Mouse (Mus musculus) forebrain, embryonic 11.5 days (tissue): ENCODE data around the gene Trpc5. TPM values are rescaled to one million over a fixed set of nuclear protein-coding genes. Genes with fewer than 3 reads are reported as not detected.

Experiments used
- ATAC-seq: fragments of 200-750 bp; cut with Nextera tagmentation; replicated peaks from 2 replicates; pipeline ENCODE4 v1.8.0; 2017; ENCODE audit warnings: moderate TSS enrichment; ENCODE audit not compliant: low FRiP score
- DNase-seq: peaks from one replicate; pipeline ENCODE4 v3.0.0-alpha.2; 2017; ENCODE audit warnings: low spot score
- H3K27ac ChIP-seq: fragments of 300-500 bp; sonication (generic); 2 replicates; pipeline ENCODE4 v1.5.1; 2014; ENCODE audit warnings: low read depth, low read length
- H3K27me3 ChIP-seq: fragments of 300-500 bp; sonication (generic); 2 replicates; pipeline ENCODE4 v1.6.1; 2014; ENCODE audit warnings: mild to moderate bottlenecking, low read length, mixed read lengths; ENCODE audit not compliant: control insufficient read depth, insufficient read depth
- H3K36me3 ChIP-seq: fragments of 300-500 bp; sonication (generic); 2 replicates; pipeline ENCODE4 v1.6.1; 2014; ENCODE audit warnings: mild to moderate bottlenecking, low read length, moderate library complexity, mixed read lengths; ENCODE audit not compliant: control insufficient read depth, insufficient read depth
- H3K4me1 ChIP-seq: fragments of 300-500 bp; sonication (generic); replicated peaks from 2 replicates; pipeline ENCODE4 v1.6.1; 2014; ENCODE audit warnings: low read length, mixed read lengths; ENCODE audit not compliant: control insufficient read depth, insufficient read depth
- H3K4me2 ChIP-seq: fragments of 300-500 bp; sonication (generic); 2 replicates; pipeline ENCODE4 v1.6.1; 2014; ENCODE audit warnings: low read depth, mild to moderate bottlenecking, low read length, moderate library complexity, mixed read lengths; ENCODE audit not compliant: severe bottlenecking
- H3K4me3 ChIP-seq: fragments of 300-500 bp; sonication (generic); 2 replicates; pipeline ENCODE4 v1.5.1; 2014; ENCODE audit warnings: low read depth, low read length
- H3K9ac ChIP-seq: fragments of 300-500 bp; sonication (generic); 2 replicates; pipeline ENCODE4 v1.6.1; 2014; ENCODE audit warnings: low read length
- H3K9me3 ChIP-seq: fragments of 300-500 bp; sonication (generic); 2 replicates; pipeline ENCODE4 v1.6.1; 2016; ENCODE audit warnings: low read length, mixed read lengths; ENCODE audit not compliant: control insufficient read depth
- WGBS: fragments of 180-500 bp; shearing (Covaris S2); extraction: QIAGEN DNeasy Blood & Tissue Kit; methylation state at CpG from one replicate; pipeline ENCODE4 v1.1.7; 2014; 5-methylcytosine and 5-hydroxymethylcytosine counted together
- polyA plus RNA-seq: library from polyadenylated mRNA; unstranded; fragments of >200 nt; fragmentation: Nextera tagmentation; extraction: Ambion mirVana; gene quantifications from 2 replicates; pipeline ENCODE4 v1.2.1, GENCODE M21; 2014

Trpc5 gene
- polyA plus RNA-seq, 1 experiment from 2014 or later = 0.09 TPM

GRCm38 (mm10) chrX:144421091-144421490 lies 266.9 kb downstream of the Trpc5 start:
- no peaks in the 10 kb centered on the region for H3K4me1 ChIP-seq
- no peak overlapping the region for H3K4me2 ChIP-seq
- no peak for ATAC-seq
- 96% methylated on average over 1 of the region's 1 CpGs for WGBS
- H3K27me3 ChIP-seq = no peaks in the 10 kb centered on the region
- H3K9me3 ChIP-seq = no peaks in the 10 kb centered on the region
- H3K9ac ChIP-seq = no peak overlapping the region
- H3K4me3 ChIP-seq = no peak overlapping the region
- no peak overlapping the region for H3K27ac ChIP-seq
- no peak for DNase-seq
- H3K36me3 ChIP-seq = no peaks in the 10 kb centered on the region

GRCm38 (mm10) chrX:144420259-144420658 lies 267.7 kb downstream of the Trpc5 start:
- no peak overlapping the region for H3K4me2 ChIP-seq
- H3K9me3 ChIP-seq = no peaks in the 10 kb centered on the region
- H3K36me3 ChIP-seq = no peaks in the 10 kb centered on the region
- no peak overlapping the region for H3K27ac ChIP-seq
- ATAC-seq (no peak), DNase-seq (no peak)
- H3K27me3 ChIP-seq = no peaks in the 10 kb centered on the region
- H3K4me1 ChIP-seq = no peaks in the 10 kb centered on the region
- WGBS = 74% methylated on average over 1 of the region's 1 CpGs
- no peak overlapping the region for H3K9ac ChIP-seq
- H3K4me3 ChIP-seq = no peak overlapping the region

GRCm38 (mm10) chrX:144408036-144408435 lies 279.9 kb downstream of the Trpc5 start:
- no peaks in the 10 kb centered on the region for H3K9me3 ChIP-seq
- no peaks in the 10 kb centered on the region for H3K4me1 ChIP-seq
- WGBS = 83% methylated on average over 5 of the region's 5 CpGs
- H3K9ac ChIP-seq = no peak overlapping the region
- H3K4me2 ChIP-seq = no peak overlapping the region
- H3K4me3 ChIP-seq = no peak overlapping the region
- no peaks in the 10 kb centered on the region for H3K36me3 ChIP-seq
- no peaks in the 10 kb centered on the region for H3K27me3 ChIP-seq
- DNase-seq (no peak), ATAC-seq (no peak)
- H3K27ac ChIP-seq = no peak overlapping the region

- peak; percentile 61; the same call in 1 of the 2 replicates for ATAC-seq
- Histone ChIP-seq H3K27ac (no peak overlapping the region), H3K4me1 (no peaks in the 10 kb centered on the region), H3K4me2 (no peak overlapping the region), H3K9ac (no peak overlapping the region), H3K4me3 (no peak overlapping the region), H3K36me3 (no peaks in the 10 kb centered on the region), H3K9me3 (no peaks in the 10 kb centered on the region), H3K27me3 (no peaks in the 10 kb centered on the region; the same call in 1 of the 2 replicates)
- peak; percentile 68 for DNase-seq
- 36% methylated on average over 7 of the region's 7 CpGs for WGBS
Measured at GRCm38 (mm10) chrX:144403526-144403925, 284.5 kb downstream of the Trpc5 start.

- WGBS = 74% methylated on average over 2 of the region's 2 CpGs
- no peaks in the 10 kb centered on the region for H3K9me3 ChIP-seq
- no peaks in the 10 kb centered on the region for H3K4me1 ChIP-seq
- no peak for ATAC-seq
- no peak overlapping the region for H3K27ac ChIP-seq
- no peak for DNase-seq
- H3K27me3 ChIP-seq = no peaks in the 10 kb centered on the region
- H3K4me2 ChIP-seq = no peak overlapping the region
- no peak overlapping the region for H3K9ac ChIP-seq
- H3K4me3 ChIP-seq = no peak overlapping the region
- no peaks in the 10 kb centered on the region for H3K36me3 ChIP-seq
Measured at GRCm38 (mm10) chrX:144374196-144374595, 313.8 kb downstream of the Trpc5 start.

GRCm38 (mm10) chrX:144338355-144338754 lies 349.6 kb downstream of the Trpc5 start:
- no peak overlapping the region for H3K27ac ChIP-seq
- ATAC-seq = no peak
- H3K27me3 ChIP-seq = no peaks in the 10 kb centered on the region
- no peaks in the 10 kb centered on the region for H3K4me1 ChIP-seq
- H3K4me3 ChIP-seq = no peak overlapping the region
- no peak overlapping the region for H3K4me2 ChIP-seq
- no peaks in the 10 kb centered on the region for H3K9me3 ChIP-seq
- DNase-seq = no peak
- H3K36me3 ChIP-seq = no peaks in the 10 kb centered on the region
- no peak overlapping the region for H3K9ac ChIP-seq

GRCm38 (mm10) chrX:144337938-144338337 lies 350.0 kb downstream of the Trpc5 start:
- ATAC-seq (no peak), DNase-seq (no peak)
- Histone ChIP-seq H3K27ac (no peak overlapping the region), H3K4me1 (no peaks in the 10 kb centered on the region), H3K9ac (no peak overlapping the region), H3K27me3 (no peaks in the 10 kb centered on the region), H3K4me2 (no peak overlapping the region), H3K4me3 (no peak overlapping the region), H3K9me3 (no peaks in the 10 kb centered on the region), H3K36me3 (no peaks in the 10 kb centered on the region)

- WGBS = 47% methylated on average over 8 of the region's 8 CpGs
- DNase-seq = no peak
Measured at GRCm38 (mm10) chrX:144335332-144336015, 352.5 kb downstream of the Trpc5 start.

More at GRCm38 (mm10) chrX:144335332-144336015, 352.5 kb downstream of the Trpc5 start:
- H3K4me3 ChIP-seq = no peak overlapping the region
- H3K9ac ChIP-seq = no peak overlapping the region
- no peaks in the 10 kb centered on the region for H3K9me3 ChIP-seq
- no peak overlapping the region for H3K4me2 ChIP-seq
- no peaks in the 10 kb centered on the region for H3K27me3 ChIP-seq
- ATAC-seq = no peak
- H3K36me3 ChIP-seq = no peaks in the 10 kb centered on the region
- H3K27ac ChIP-seq = no peak overlapping the region
- H3K4me1 ChIP-seq = no peaks in the 10 kb centered on the region
